Mouse (Mus musculus) hindbrain, embryonic 10.5 days (tissue): Measurements from ENCODE around the gene Neurl4. TPM values are rescaled to one million over a fixed set of nuclear protein-coding genes. Genes with fewer than 3 reads are reported as not detected.
"Not testable (repeated sequence)": the region's sequence is repeated elsewhere in the genome, so short reads cannot be mapped to it uniquely, and the experiment has no call there.

ENCODE experiments used
- DNase-seq: peaks from one replicate; pipeline ENCODE4 v3.0.0-alpha.2; 2017; ENCODE audit warnings: low spot score
- H3K27ac ChIP-seq: fragments of 300-500 bp; sonication (generic); 2 replicates; pipeline ENCODE4 v1.5.1; 2016; ENCODE audit warnings: mild to moderate bottlenecking, moderate library complexity
- H3K27me3 ChIP-seq: fragments of 300-500 bp; sonication (generic); 2 replicates; pipeline ENCODE4 v1.6.1; 2016; ENCODE audit warnings: mild to moderate bottlenecking; ENCODE audit not compliant: poor library complexity, insufficient read depth, severe bottlenecking
- H3K36me3 ChIP-seq: fragments of 300-500 bp; sonication (generic); 2 replicates; pipeline ENCODE4 v1.6.1; 2016; ENCODE audit warnings: mild to moderate bottlenecking, moderate library complexity
- H3K4me1 ChIP-seq: fragments of 300-500 bp; sonication (generic); replicated peaks from 2 replicates; pipeline ENCODE4 v1.6.1; 2016; ENCODE audit warnings: mild to moderate bottlenecking
- H3K4me3 ChIP-seq: fragments of 300-500 bp; sonication (generic); 2 replicates; pipeline ENCODE4 v1.5.1; 2016; ENCODE audit warnings: mild to moderate bottlenecking, moderate library complexity
- H3K9me3 ChIP-seq: fragments of 300-500 bp; sonication (generic); 2 replicates; pipeline ENCODE4 v1.6.1; 2016; ENCODE audit warnings: mild to moderate bottlenecking, moderate library complexity
- WGBS: fragments of 180-500 bp; shearing (Covaris S2); methylation state at CpG from one replicate; pipeline ENCODE4 v1.1.7; 2016; 5-methylcytosine and 5-hydroxymethylcytosine counted together
- polyA plus RNA-seq: library from polyadenylated mRNA; unstranded; fragments of >200 nt; fragmentation: Nextera tagmentation; extraction: Ambion mirVana; gene quantifications from 2 replicates; pipeline ENCODE4 v1.2.1, GENCODE M21; 2016

Neurl4 gene
- polyA plus RNA-seq, 1 experiment from 2014 or later = 12.5 TPM

GRCm38 (mm10) chr11:69945216-69945615, 44.3 kb downstream of the Neurl4 start:
- Histone ChIP-seq H3K9me3 (no peaks in the 10 kb centered on the region), H3K27ac (no peak overlapping the region), H3K4me3 (peak overlapping the region; percentile 60; the same call in 1 of the 2 replicates), H3K36me3 (peaks cover 45% of the 10 kb centered on the region), H3K27me3 (peaks cover 10% of the 10 kb centered on the region), H3K4me1 (peaks cover 31% of the 10 kb centered on the region)
- WGBS = 80% methylated on average over 13 of the region's 13 CpGs
- no peak for DNase-seq

- Histone ChIP-seq H3K4me3 (peak overlapping the region; percentile 60; the same call in 1 of the 2 replicates), H3K36me3 (peaks cover 45% of the 10 kb centered on the region), H3K9me3 (no peaks in the 10 kb centered on the region), H3K4me1 (peaks cover 31% of the 10 kb centered on the region), H3K27me3 (peaks cover 16% of the 10 kb centered on the region), H3K27ac (peak overlapping the region; percentile 29; the same call in 1 of the 2 replicates)
- 93% methylated on average over 18 of the region's 18 CpGs for WGBS
- no peak for DNase-seq
These were observed 45.4 kb downstream of the Neurl4 start for GRCm38 (mm10) chr11:69945997-69946891.

- Histone ChIP-seq H3K36me3 (peaks cover 38% of the 10 kb centered on the region), H3K4me3 (peak overlapping the region; percentile 60), H3K27ac (peak overlapping the region; percentile 95), H3K27me3 (peaks cover 19% of the 10 kb centered on the region), H3K4me1 (peaks cover 31% of the 10 kb centered on the region), H3K9me3 (no peaks in the 10 kb centered on the region)
- WGBS = 3% methylated on average over 29 of the region's 29 CpGs
- peak; percentile 47 for DNase-seq
These were observed 46.6 kb downstream of the Neurl4 start for GRCm38 (mm10) chr11:69947337-69948065.

- Histone ChIP-seq H3K36me3 (peaks cover 31% of the 10 kb centered on the region), H3K27me3 (peaks cover 14% of the 10 kb centered on the region), H3K4me3 (peak within 1 kb of the TSS; percentile 60), H3K4me1 (peaks cover 31% of the 10 kb centered on the region), H3K27ac (peak within 1 kb of the TSS; percentile 95), H3K9me3 (no peaks in the 10 kb centered on the region)
- peak; percentile 97 for DNase-seq
- WGBS = under 1% methylated on average over 34 of the region's 34 CpGs
These were observed 47.3 kb downstream of the Neurl4 start, which contains the start of gene Slc2a4 for GRCm38 (mm10) chr11:69948066-69948762. Gene Slc2a4 (minus strand): TSS chr11:69948188.

- Histone ChIP-seq H3K4me3 (peak overlapping the region; percentile 60), H3K4me1 (peaks cover 31% of the 10 kb centered on the region), H3K27me3 (peaks cover 14% of the 10 kb centered on the region), H3K27ac (peak overlapping the region; percentile 95), H3K9me3 (no peaks in the 10 kb centered on the region), H3K36me3 (peaks cover 26% of the 10 kb centered on the region)
- peak; percentile 91 for DNase-seq
- under 1% methylated on average over 14 of the region's 14 CpGs for WGBS
These were observed 47.9 kb downstream of the Neurl4 start for GRCm38 (mm10) chr11:69948763-69949150.

- peak; percentile 24 for DNase-seq
- peaks cover 29% of the 10 kb centered on the region for H3K4me1 ChIP-seq
- 44% methylated on average over 4 of the region's 4 CpGs for WGBS
These were observed 50.1 kb downstream of the Neurl4 start for GRCm38 (mm10) chr11:69950807-69951459.

GRCm38 (mm10) chr11:69952274-69952673, 51.4 kb downstream of the Neurl4 start:
- DNase-seq = no peak
- Histone ChIP-seq H3K36me3 (no peaks in the 10 kb centered on the region), H3K4me3 (no peak overlapping the region), H3K4me1 (peaks cover 18% of the 10 kb centered on the region), H3K9me3 (no peaks in the 10 kb centered on the region), H3K27me3 (peaks cover 10% of the 10 kb centered on the region), H3K27ac (no peak overlapping the region)
- 37% methylated on average over 1 of the region's 1 CpGs for WGBS

More at GRCm38 (mm10) chr11:69950807-69951459, 50.1 kb downstream of the Neurl4 start:
- peaks cover 5% of the 10 kb centered on the region for H3K36me3 ChIP-seq
- H3K9me3 ChIP-seq = no peaks in the 10 kb centered on the region
- H3K27me3 ChIP-seq = peaks cover 10% of the 10 kb centered on the region
- H3K4me3 ChIP-seq = no peak overlapping the region
- H3K27ac ChIP-seq = no peak overlapping the region

GRCm38 (mm10) chr11:69953267-69953915, 52.5 kb downstream of the Neurl4 start:
- 68% methylated on average over 11 of the region's 11 CpGs for WGBS
- Histone ChIP-seq H3K36me3 (no peaks in the 10 kb centered on the region), H3K27me3 (peaks cover 10% of the 10 kb centered on the region)

GRCm38 (mm10) chr11:69955618-69956017, 54.7 kb downstream of the Neurl4 start:
- H3K27ac ChIP-seq, H3K4me3 ChIP-seq, H3K36me3 ChIP-seq, H3K9me3 ChIP-seq, H3K4me1 ChIP-seq, DNase-seq: not testable (repeated sequence)
- 81% methylated on average over 4 of the region's 4 CpGs for WGBS
- H3K27me3 ChIP-seq = peaks cover 18% of the 10 kb centered on the region

More at GRCm38 (mm10) chr11:69953267-69953915, 52.5 kb downstream of the Neurl4 start:
- Histone ChIP-seq H3K4me3 (no peak overlapping the region), H3K27ac (no peak overlapping the region), H3K4me1 (peaks cover 7% of the 10 kb centered on the region), H3K9me3 (no peaks in the 10 kb centered on the region)
- DNase-seq = no peak

- H3K36me3 ChIP-seq = no peaks in the 10 kb centered on the region
- H3K4me1 ChIP-seq = no peaks in the 10 kb centered on the region
- peaks cover 16% of the 10 kb centered on the region; the same call in 1 of the 2 replicates for H3K27me3 ChIP-seq
- DNase-seq = no peak
- H3K27ac ChIP-seq = no peak overlapping the region
- H3K4me3 ChIP-seq = no peak overlapping the region
- H3K9me3 ChIP-seq = no peaks in the 10 kb centered on the region
- 65% methylated on average over 1 of the region's 1 CpGs for WGBS
These were observed 55.3 kb downstream of the Neurl4 start for GRCm38 (mm10) chr11:69956218-69956617.

GRCm38 (mm10) chr11:69960616-69961015, 59.7 kb downstream of the Neurl4 start:
- no peak for DNase-seq
- peaks cover 57% of the 10 kb centered on the region for H3K27me3 ChIP-seq
- no peak overlapping the region for H3K27ac ChIP-seq
- H3K4me3 ChIP-seq = no peak overlapping the region
- H3K9me3 ChIP-seq = no peaks in the 10 kb centered on the region
- WGBS = 27% methylated on average over 5 of the region's 5 CpGs
- H3K4me1 ChIP-seq = peaks cover 5% of the 10 kb centered on the region
- no peaks in the 10 kb centered on the region for H3K36me3 ChIP-seq
